Mouse (Mus musculus) heart, embryonic 15.5 days (tissue): ENCODE data around the gene Gm13698. TPM values are rescaled to one million over a fixed set of nuclear protein-coding genes. Genes with fewer than 3 reads are reported as not detected.
"Not testable (repeated sequence)": the region's sequence is repeated elsewhere in the genome, so short reads cannot be mapped to it uniquely, and the experiment has no call there.

Experiments
- ATAC-seq: fragments of 200-750 bp; cut with Nextera tagmentation; replicated peaks from 2 replicates; pipeline ENCODE4 v1.8.0; 2017; ENCODE audit warnings: low read depth, moderate TSS enrichment; ENCODE audit not compliant: insufficient number of reproducible peaks, insufficient read depth, low FRiP score
- H3K27ac ChIP-seq: fragments of 300-500 bp; sonication (generic); 2 replicates; pipeline ENCODE4 v1.5.1; 2015; ENCODE audit warnings: mild to moderate bottlenecking, inconsistent platforms
- H3K27me3 ChIP-seq: fragments of 300-500 bp; sonication (generic); 2 replicates; pipeline ENCODE4 v1.6.1; 2015; ENCODE audit warnings: inconsistent platforms
- H3K36me3 ChIP-seq: fragments of 300-500 bp; sonication (generic); 2 replicates; pipeline ENCODE4 v1.6.1; 2015; ENCODE audit warnings: mild to moderate bottlenecking, inconsistent platforms
- H3K4me1 ChIP-seq: fragments of 300-500 bp; sonication (generic); replicated peaks from 2 replicates; pipeline ENCODE4 v1.6.1; 2015; ENCODE audit warnings: inconsistent platforms
- H3K4me2 ChIP-seq: fragments of 300-500 bp; sonication (generic); 2 replicates; pipeline ENCODE4 v1.6.1; 2015; ENCODE audit warnings: inconsistent platforms, mild to moderate bottlenecking, moderate library complexity
- H3K4me3 ChIP-seq: fragments of 300-500 bp; sonication (generic); 2 replicates; pipeline ENCODE4 v1.5.1; 2015; ENCODE audit warnings: mild to moderate bottlenecking, inconsistent platforms
- H3K9ac ChIP-seq: fragments of 300-500 bp; sonication (generic); 2 replicates; pipeline ENCODE4 v1.6.1; 2015; ENCODE audit warnings: mild to moderate bottlenecking, inconsistent platforms
- H3K9me3 ChIP-seq: fragments of 300-500 bp; sonication (generic); replicated peaks from 2 replicates; pipeline ENCODE4 v1.6.1; 2016; ENCODE audit warnings: inconsistent platforms
- WGBS: fragments of 180-500 bp; shearing (Covaris S2); methylation state at CpG from one replicate; pipeline ENCODE4 v1.1.7; 2015; ENCODE audit warnings: mixed read lengths; 5-methylcytosine and 5-hydroxymethylcytosine counted together
- polyA plus RNA-seq: library from polyadenylated mRNA; unstranded; fragments of >200 nt; fragmentation: Nextera tagmentation; extraction: Ambion mirVana; gene quantifications from 2 replicates; pipeline ENCODE4 v1.2.1, GENCODE M21; 2015

Gene Gm13698
- polyA plus RNA-seq: not detected in 2 replicates

DNA sequence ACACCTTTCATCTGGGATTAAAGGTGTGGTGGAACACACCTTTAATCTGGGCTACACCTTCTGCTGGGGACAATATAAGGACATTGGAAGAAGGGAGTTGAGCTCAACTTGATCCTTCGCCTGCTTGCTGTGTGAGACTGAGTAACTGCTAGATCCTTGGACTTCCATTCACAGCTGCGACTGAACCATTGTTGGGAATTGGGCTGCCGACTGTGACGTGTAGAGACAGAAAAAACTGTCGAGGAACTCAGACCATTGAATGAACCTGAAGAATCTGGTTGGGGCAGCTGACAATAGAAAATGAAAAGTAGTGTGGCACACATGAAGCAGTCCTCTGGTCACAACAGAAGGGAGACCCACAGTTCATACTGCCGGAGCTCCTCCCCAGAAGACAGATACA is at the start of gene Gm13698:
Gene Gm13698, plus strand, starts transcription at position 301 of the 400 bp plus-strand sequence.
- not testable (repeated sequence) for H3K9ac ChIP-seq, H3K36me3 ChIP-seq, H3K4me1 ChIP-seq, H3K27me3 ChIP-seq, H3K27ac ChIP-seq, H3K4me2 ChIP-seq, H3K4me3 ChIP-seq, ATAC-seq, H3K9me3 ChIP-seq
- no CpG with 5 or more reads among the region's 6 CpGs for WGBS

DNA sequence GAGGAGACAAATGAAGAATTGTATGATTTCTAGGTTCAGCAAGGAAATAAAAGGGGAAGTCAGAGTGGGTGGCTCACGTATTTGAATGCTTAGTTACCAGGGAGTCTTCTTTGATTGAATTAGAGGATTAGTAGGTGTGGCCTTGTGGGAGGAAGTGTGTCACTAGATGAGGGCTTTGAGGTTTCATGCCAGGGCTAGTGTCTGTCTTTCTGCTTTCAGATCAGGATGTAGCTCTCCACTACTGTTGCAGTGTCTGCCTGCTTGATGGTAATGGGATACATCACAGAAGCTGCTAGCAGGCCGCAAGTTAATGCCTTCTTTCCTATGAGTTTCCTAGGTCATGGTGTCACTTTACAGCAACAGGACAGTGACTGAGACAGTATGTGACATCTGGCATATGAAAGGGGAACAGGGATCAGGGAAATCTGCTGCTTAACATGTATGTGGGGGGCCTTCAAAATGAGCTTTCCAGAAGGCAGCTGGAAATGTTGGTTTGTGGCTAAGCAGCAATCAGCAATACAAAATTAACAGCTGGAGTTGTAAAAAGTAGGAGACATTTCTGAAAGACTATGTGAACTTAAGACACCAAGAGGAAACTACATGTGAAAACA is 25.9 kb upstream of the Gm13698 start:
- H3K27me3 ChIP-seq: no peaks in the 10 kb centered on the region
- no peaks in the 10 kb centered on the region for H3K4me1 ChIP-seq
- H3K9me3 ChIP-seq: no peaks in the 10 kb centered on the region
- no peak overlapping the region for H3K4me2 ChIP-seq
- no peak for ATAC-seq
- no peak overlapping the region for H3K27ac ChIP-seq
- no peaks in the 10 kb centered on the region for H3K36me3 ChIP-seq
- 51% methylated on average over 2 of the region's 2 CpGs for WGBS
- H3K9ac ChIP-seq: no peak overlapping the region
- no peak overlapping the region for H3K4me3 ChIP-seq

GRCm38 (mm10) chr2:83940931-83941361 is 14.5 kb upstream of the Gm13698 start, which contains the start of gene Zswim2:
TSS of gene Zswim2 (minus strand) at chr2:83941228.
- Histone ChIP-seq H3K4me1 (peaks cover 5% of the 10 kb centered on the region), H3K36me3 (no peaks in the 10 kb centered on the region), H3K9ac (no peak within 1 kb of the TSS), H3K4me2 (peak within 1 kb of the TSS; percentile 55), H3K27ac (no peak within 1 kb of the TSS), H3K4me3 (peak within 1 kb of the TSS; percentile 10; the same call in 1 of the 2 replicates), H3K9me3 (no peaks in the 10 kb centered on the region), H3K27me3 (no peaks in the 10 kb centered on the region)
- peak; percentile 50; the same call in 1 of the 2 replicates for ATAC-seq
- WGBS: under 1% methylated on average over 20 of the region's 20 CpGs

DNA sequence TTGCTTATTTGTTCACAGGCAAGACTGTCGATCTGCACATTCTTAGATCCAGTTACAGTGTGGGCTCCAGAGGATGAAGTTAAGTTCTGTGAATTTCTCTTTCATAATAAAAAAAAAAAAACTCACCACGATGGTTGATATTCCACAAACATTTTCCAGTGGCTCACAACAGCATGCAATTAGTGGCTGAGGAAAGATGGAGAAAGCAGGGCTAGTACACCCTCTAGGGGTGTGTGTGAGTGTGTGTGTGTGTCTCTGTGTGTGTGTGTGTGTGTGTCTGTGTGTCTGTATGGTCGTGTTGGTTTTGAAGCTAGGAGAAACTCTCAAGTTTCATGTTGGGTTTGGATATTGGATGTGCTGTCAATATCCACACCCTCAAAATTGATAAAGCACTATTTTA is 14.1 kb upstream of the Gm13698 start:
- H3K9me3 ChIP-seq: no peaks in the 10 kb centered on the region
- 0 out of 2 replicates have a peak overlapping the region, but pooled peaks have one; percentile 10 for H3K4me3 ChIP-seq
- ATAC-seq: no peak
- H3K27ac ChIP-seq: no peak overlapping the region
- whole genome bisulfite sequencing: 37% methylated on average over 3 of the region's 3 CpGs
- H3K4me2 ChIP-seq: peak overlapping the region; percentile 55
- peaks cover 5% of the 10 kb centered on the region for H3K4me1 ChIP-seq
- H3K27me3 ChIP-seq: no peaks in the 10 kb centered on the region
- no peak overlapping the region for H3K9ac ChIP-seq
- H3K36me3 ChIP-seq: no peaks in the 10 kb centered on the region

- Histone ChIP-seq H3K4me3 (no peak overlapping the region), H3K27me3 (no peaks in the 10 kb centered on the region), H3K27ac (no peak overlapping the region), H3K36me3 (no peaks in the 10 kb centered on the region), H3K9me3 (no peaks in the 10 kb centered on the region), H3K9ac (no peak overlapping the region), H3K4me2 (no peak overlapping the region), H3K4me1 (peaks cover 5% of the 10 kb centered on the region)
- WGBS: 33% methylated on average over 4 of the region's 4 CpGs
- ATAC-seq: no peak
Observed at GRCm38 (mm10) chr2:83941792-83942191, 13.7 kb upstream of the Gm13698 start.

DNA sequence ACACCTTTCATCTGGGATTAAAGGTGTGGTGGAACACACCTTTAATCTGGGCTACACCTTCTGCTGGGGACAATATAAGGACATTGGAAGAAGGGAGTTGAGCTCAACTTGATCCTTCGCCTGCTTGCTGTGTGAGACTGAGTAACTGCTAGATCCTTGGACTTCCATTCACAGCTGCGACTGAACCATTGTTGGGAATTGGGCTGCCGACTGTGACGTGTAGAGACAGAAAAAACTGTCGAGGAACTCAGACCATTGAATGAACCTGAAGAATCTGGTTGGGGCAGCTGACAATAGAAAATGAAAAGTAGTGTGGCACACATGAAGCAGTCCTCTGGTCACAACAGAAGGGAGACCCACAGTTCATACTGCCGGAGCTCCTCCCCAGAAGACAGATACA is 5.7 kb downstream of the Gm13698 start, which contains the start of gene Gm13693:
Gene Gm13693, plus strand, starts transcription at position 301 of the 400 bp plus-strand sequence.
- not testable (repeated sequence) for H3K27ac ChIP-seq, H3K4me2 ChIP-seq, H3K27me3 ChIP-seq, ATAC-seq, H3K4me3 ChIP-seq, H3K4me1 ChIP-seq, H3K9me3 ChIP-seq, H3K36me3 ChIP-seq, H3K9ac ChIP-seq
- no CpG with 5 or more reads among the region's 6 CpGs for WGBS

DNA sequence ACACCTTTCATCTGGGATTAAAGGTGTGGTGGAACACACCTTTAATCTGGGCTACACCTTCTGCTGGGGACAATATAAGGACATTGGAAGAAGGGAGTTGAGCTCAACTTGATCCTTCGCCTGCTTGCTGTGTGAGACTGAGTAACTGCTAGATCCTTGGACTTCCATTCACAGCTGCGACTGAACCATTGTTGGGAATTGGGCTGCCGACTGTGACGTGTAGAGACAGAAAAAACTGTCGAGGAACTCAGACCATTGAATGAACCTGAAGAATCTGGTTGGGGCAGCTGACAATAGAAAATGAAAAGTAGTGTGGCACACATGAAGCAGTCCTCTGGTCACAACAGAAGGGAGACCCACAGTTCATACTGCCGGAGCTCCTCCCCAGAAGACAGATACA is 11.5 kb downstream of the Gm13698 start, which contains the start of gene Gm13695:
Gene Gm13695, plus strand, starts transcription at position 301 of the 400 bp plus-strand sequence.
- H3K36me3 ChIP-seq, H3K27ac ChIP-seq, ATAC-seq, H3K9me3 ChIP-seq, H3K4me3 ChIP-seq, H3K9ac ChIP-seq, H3K4me2 ChIP-seq, H3K4me1 ChIP-seq, H3K27me3 ChIP-seq: not testable (repeated sequence)
- WGBS: no CpG with 5 or more reads among the region's 6 CpGs

DNA sequence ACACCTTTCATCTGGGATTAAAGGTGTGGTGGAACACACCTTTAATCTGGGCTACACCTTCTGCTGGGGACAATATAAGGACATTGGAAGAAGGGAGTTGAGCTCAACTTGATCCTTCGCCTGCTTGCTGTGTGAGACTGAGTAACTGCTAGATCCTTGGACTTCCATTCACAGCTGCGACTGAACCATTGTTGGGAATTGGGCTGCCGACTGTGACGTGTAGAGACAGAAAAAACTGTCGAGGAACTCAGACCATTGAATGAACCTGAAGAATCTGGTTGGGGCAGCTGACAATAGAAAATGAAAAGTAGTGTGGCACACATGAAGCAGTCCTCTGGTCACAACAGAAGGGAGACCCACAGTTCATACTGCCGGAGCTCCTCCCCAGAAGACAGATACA is 17.3 kb downstream of the Gm13698 start, which contains the start of gene Gm13696:
Gene Gm13696, plus strand, starts transcription at position 301 of the 400 bp plus-strand sequence.
- WGBS: no CpG with 5 or more reads among the region's 6 CpGs
- not testable (repeated sequence) for H3K4me3 ChIP-seq, H3K4me1 ChIP-seq, H3K27me3 ChIP-seq, H3K9ac ChIP-seq, ATAC-seq, H3K27ac ChIP-seq, H3K4me2 ChIP-seq, H3K36me3 ChIP-seq, H3K9me3 ChIP-seq

DNA sequence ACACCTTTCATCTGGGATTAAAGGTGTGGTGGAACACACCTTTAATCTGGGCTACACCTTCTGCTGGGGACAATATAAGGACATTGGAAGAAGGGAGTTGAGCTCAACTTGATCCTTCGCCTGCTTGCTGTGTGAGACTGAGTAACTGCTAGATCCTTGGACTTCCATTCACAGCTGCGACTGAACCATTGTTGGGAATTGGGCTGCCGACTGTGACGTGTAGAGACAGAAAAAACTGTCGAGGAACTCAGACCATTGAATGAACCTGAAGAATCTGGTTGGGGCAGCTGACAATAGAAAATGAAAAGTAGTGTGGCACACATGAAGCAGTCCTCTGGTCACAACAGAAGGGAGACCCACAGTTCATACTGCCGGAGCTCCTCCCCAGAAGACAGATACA is 23.1 kb downstream of the Gm13698 start, which contains the start of gene Gm13694:
Gene Gm13694, plus strand, starts transcription at position 301 of the 400 bp plus-strand sequence.
- H3K9me3 ChIP-seq, H3K27ac ChIP-seq, H3K9ac ChIP-seq, H3K27me3 ChIP-seq, H3K4me3 ChIP-seq, ATAC-seq, H3K4me1 ChIP-seq, H3K36me3 ChIP-seq, H3K4me2 ChIP-seq: not testable (repeated sequence)
- WGBS: no CpG with 5 or more reads among the region's 6 CpGs

DNA sequence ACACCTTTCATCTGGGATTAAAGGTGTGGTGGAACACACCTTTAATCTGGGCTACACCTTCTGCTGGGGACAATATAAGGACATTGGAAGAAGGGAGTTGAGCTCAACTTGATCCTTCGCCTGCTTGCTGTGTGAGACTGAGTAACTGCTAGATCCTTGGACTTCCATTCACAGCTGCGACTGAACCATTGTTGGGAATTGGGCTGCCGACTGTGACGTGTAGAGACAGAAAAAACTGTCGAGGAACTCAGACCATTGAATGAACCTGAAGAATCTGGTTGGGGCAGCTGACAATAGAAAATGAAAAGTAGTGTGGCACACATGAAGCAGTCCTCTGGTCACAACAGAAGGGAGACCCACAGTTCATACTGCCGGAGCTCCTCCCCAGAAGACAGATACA is 28.9 kb downstream of the Gm13698 start, which contains the start of gene Gm13697:
Gene Gm13697, plus strand, starts transcription at position 301 of the 400 bp plus-strand sequence.
- H3K9me3 ChIP-seq, ATAC-seq, H3K36me3 ChIP-seq, H3K4me2 ChIP-seq, H3K4me1 ChIP-seq, H3K4me3 ChIP-seq, H3K27ac ChIP-seq, H3K27me3 ChIP-seq, H3K9ac ChIP-seq: not testable (repeated sequence)
- no CpG with 5 or more reads among the region's 6 CpGs for WGBS

GRCm38 (mm10) chr2:83990253-83990652 is 34.8 kb downstream of the Gm13698 start, which contains the start of gene Gm13691:
TSS of gene Gm13691 (plus strand) at chr2:83990553.
- H3K9me3 ChIP-seq, H3K9ac ChIP-seq, ATAC-seq, H3K4me3 ChIP-seq, H3K27me3 ChIP-seq, H3K36me3 ChIP-seq, H3K4me1 ChIP-seq, H3K4me2 ChIP-seq, H3K27ac ChIP-seq: not testable (repeated sequence)
- WGBS: no CpG with 5 or more reads among the region's 6 CpGs
